Mouse (Mus musculus) CH12.LX (cell line): ENCODE results near the gene Gstp2. TPM values are rescaled to one million over a fixed set of nuclear protein-coding genes. Genes with fewer than 3 reads are reported as not detected.

Experiments used
- DNase-seq: peaks from one replicate; pipeline ENCODE4 v3.0.0-alpha.2; 2013; ENCODE audit errors: extremely low read depth
- H3K27ac ChIP-seq: 2 replicates; pipeline ENCODE4 v1.5.1; 2012; ENCODE audit warnings: low read depth, mild to moderate bottlenecking, control low read depth, moderate library complexity; ENCODE audit not compliant: insufficient read depth
- H3K27me3 ChIP-seq: replicated peaks from 2 replicates; pipeline ENCODE3; 2012; ENCODE audit warnings: inconsistent platforms
- H3K36me3 ChIP-seq, 2 experiments: replicated peaks in 1 of 2; 2 replicates each; pipeline versions ENCODE3 to v1.6.1; 2012; ENCODE audit warnings: inconsistent platforms in 1 of 2, low read length in 1 of 2, mild to moderate bottlenecking in 1 of 2, mixed read lengths in 1 of 2, moderate library complexity in 1 of 2; ENCODE audit not compliant: control insufficient read depth in 1 of 2, insufficient read depth in 1 of 2
- H3K4me1 ChIP-seq, 2 experiments: 2 replicates each; pipeline ENCODE4 v1.6.1; 2012; ENCODE audit warnings: inconsistent platforms in 1 of 2, moderate library complexity in 1 of 2; ENCODE audit not compliant: insufficient read depth in 2 of 2, control insufficient read depth in 1 of 2
- H3K4me2 ChIP-seq: 2 replicates; pipeline ENCODE4 v1.6.1; 2012; ENCODE audit warnings: low read depth, mild to moderate bottlenecking, control low read depth; ENCODE audit not compliant: poor library complexity, insufficient read depth, severe bottlenecking
- H3K4me3 ChIP-seq, 3 experiments: fragments of 150-350 bp in 1 of 3; sonication (generic) in 1 of 3; replicated peaks in 1 of 3; 2 replicates each; pipeline versions ENCODE3 to v1.5.1; 2011 to 2012; ENCODE audit warnings: low read depth in 2 of 3, low read length in 2 of 3, mild to moderate bottlenecking in 2 of 3, moderate library complexity in 2 of 3, control low read depth in 1 of 3, improper control_type of control experiment in 1 of 3, inconsistent platforms in 1 of 3, mixed read lengths in 1 of 3; ENCODE audit not compliant: poor library complexity in 1 of 3
- H3K79me2 ChIP-seq: replicated peaks from 2 replicates; pipeline ENCODE4 v1.6.1; 2012; ENCODE audit warnings: mild to moderate bottlenecking, moderate library complexity; ENCODE audit not compliant: control insufficient read depth, poor library complexity, insufficient read depth, severe bottlenecking; ENCODE audit errors: extremely low read depth
- H3K9ac ChIP-seq: 2 replicates; pipeline ENCODE4 v1.6.1; 2012; ENCODE audit warnings: low read depth, mild to moderate bottlenecking, control low read depth, moderate library complexity; ENCODE audit not compliant: insufficient read depth
- H3K9me3 ChIP-seq: replicated peaks from 2 replicates; pipeline ENCODE3; 2012; ENCODE audit warnings: low read length, inconsistent platforms, mixed read lengths
- BHLHE40 ChIP-seq: IDR thresholded peaks from 2 replicates; pipeline ENCODE4 v1.6.1; 2011; ENCODE audit warnings: mild to moderate bottlenecking, low read depth, low read length, improper control_type of control experiment
- CHD1 ChIP-seq: IDR thresholded peaks from 2 replicates; pipeline ENCODE4 v1.6.1; 2012; ENCODE audit warnings: low read depth, low read length, improper control_type of control experiment, inconsistent platforms
- CHD2 ChIP-seq: IDR thresholded peaks from 2 replicates; pipeline ENCODE4 v1.6.1; 2011; ENCODE audit warnings: low read length, improper control_type of control experiment
- ELF1 ChIP-seq: IDR thresholded peaks from 2 replicates; pipeline ENCODE4 v1.6.1; 2014; ENCODE audit warnings: low read depth, mild to moderate bottlenecking, inconsistent platforms, low read length, improper control_type of control experiment
- EP300 ChIP-seq: IDR thresholded peaks from 2 replicates; pipeline ENCODE4 v1.6.1; 2011; ENCODE audit warnings: low read length, improper control_type of control experiment
- ETS1 ChIP-seq: conservative IDR thresholded peaks from 2 replicates; pipeline ENCODE4 v1.6.1; 2012; ENCODE audit warnings: low read depth, mild to moderate bottlenecking, inconsistent platforms, low read length, improper control_type of control experiment, moderate library complexity
- IRF4 ChIP-seq: IDR thresholded peaks from 2 replicates; pipeline ENCODE4 v1.6.1; 2014; ENCODE audit warnings: low read depth, mild to moderate bottlenecking, inconsistent platforms, low read length, improper control_type of control experiment
- JUN ChIP-seq: IDR thresholded peaks from 2 replicates; pipeline ENCODE4 v1.6.1; 2011; ENCODE audit warnings: low read depth, mild to moderate bottlenecking, low read length, improper control_type of control experiment, moderate library complexity; ENCODE audit not compliant: insufficient read depth
- JUND ChIP-seq: conservative IDR thresholded peaks from 2 replicates; pipeline ENCODE4 v1.6.1; 2011; ENCODE audit warnings: low read depth, low read length, improper control_type of control experiment
- MAX ChIP-seq: IDR thresholded peaks from 2 replicates; pipeline ENCODE4 v1.6.1; 2011; ENCODE audit warnings: low read length, improper control_type of control experiment
- MAZ ChIP-seq: IDR thresholded peaks from 2 replicates; pipeline ENCODE4 v1.6.1; 2012; ENCODE audit warnings: low read depth, mild to moderate bottlenecking, inconsistent platforms, low read length, improper control_type of control experiment, moderate library complexity
- MEF2A ChIP-seq: IDR thresholded peaks from 2 replicates; pipeline ENCODE4 v1.6.1; 2014; ENCODE audit warnings: low read depth, mild to moderate bottlenecking, inconsistent platforms, low read length, improper control_type of control experiment, borderline replicate concordance
- MXI1 ChIP-seq: IDR thresholded peaks from 2 replicates; pipeline ENCODE4 v1.6.1; 2011; ENCODE audit warnings: mild to moderate bottlenecking, low read depth, low read length, improper control_type of control experiment
- MYC ChIP-seq: IDR thresholded peaks from 2 replicates; pipeline ENCODE4 v1.6.1; 2011; ENCODE audit warnings: low read depth, mild to moderate bottlenecking, improper control_type of control experiment, low read length
- NELFE ChIP-seq: IDR thresholded peaks from 2 replicates; pipeline ENCODE4 v1.6.1; 2011; ENCODE audit warnings: low read depth, low read length, improper control_type of control experiment
- NRF1 ChIP-seq: IDR thresholded peaks from 2 replicates; pipeline ENCODE4 v1.6.1; 2014; ENCODE audit warnings: low read depth, mild to moderate bottlenecking, inconsistent platforms, low read length, improper control_type of control experiment, moderate library complexity
- PAX5 ChIP-seq: IDR thresholded peaks from 2 replicates; pipeline ENCODE4 v1.6.1; 2012; ENCODE audit warnings: low read length, inconsistent platforms, mixed read lengths
- POLR2A ChIP-seq: IDR thresholded peaks from 2 replicates; pipeline ENCODE4 v1.6.1; 2011; ENCODE audit warnings: low read depth, mild to moderate bottlenecking, improper control_type of control experiment, low read length
- RCOR1 ChIP-seq: conservative IDR thresholded peaks from 2 replicates; pipeline ENCODE4 v1.6.1; 2012; ENCODE audit warnings: low read depth, mild to moderate bottlenecking, inconsistent platforms, low read length, improper control_type of control experiment
- SIN3A ChIP-seq: IDR thresholded peaks from 2 replicates; pipeline ENCODE4 v1.6.1; 2012; ENCODE audit warnings: low read length, improper control_type of control experiment, inconsistent platforms
- SMC3 ChIP-seq: IDR thresholded peaks from 2 replicates; pipeline ENCODE4 v1.6.1; 2011; ENCODE audit warnings: low read depth, low read length, improper control_type of control experiment
- TBP ChIP-seq: conservative IDR thresholded peaks from 2 replicates; pipeline ENCODE4 v1.6.1; 2011; ENCODE audit warnings: low read depth, low read length, improper control_type of control experiment
- TCF12 ChIP-seq: IDR thresholded peaks from 2 replicates; pipeline ENCODE4 v1.6.1; 2014; ENCODE audit warnings: low read depth, mild to moderate bottlenecking, inconsistent platforms, low read length, improper control_type of control experiment
- UBTF ChIP-seq: IDR thresholded peaks from 2 replicates; pipeline ENCODE4 v1.6.1; 2012; ENCODE audit warnings: low read depth, mild to moderate bottlenecking, inconsistent platforms, low read length, improper control_type of control experiment, moderate library complexity
- USF1 ChIP-seq: IDR thresholded peaks from 2 replicates; pipeline ENCODE4 v1.6.1; 2014; ENCODE audit warnings: low read depth, mild to moderate bottlenecking, inconsistent platforms, low read length, improper control_type of control experiment
- USF2 ChIP-seq: conservative IDR thresholded peaks from 2 replicates; pipeline ENCODE4 v1.6.1; 2011; ENCODE audit warnings: low read depth, low read length, improper control_type of control experiment
- ZC3H11A ChIP-seq: IDR thresholded peaks from 2 replicates; pipeline ENCODE4 v1.6.1; 2012; ENCODE audit warnings: low read depth, mild to moderate bottlenecking, inconsistent platforms, low read length, improper control_type of control experiment
- ZKSCAN1 ChIP-seq: IDR thresholded peaks from 2 replicates; pipeline ENCODE4 v1.6.1; 2012; ENCODE audit warnings: low read depth, inconsistent platforms, low read length, improper control_type of control experiment, borderline replicate concordance
- ZMIZ1 ChIP-seq: IDR thresholded peaks from 2 replicates; pipeline ENCODE4 v1.6.1; 2012; ENCODE audit warnings: low read depth, mild to moderate bottlenecking, inconsistent platforms, low read length, improper control_type of control experiment
- ZNF384 ChIP-seq: IDR thresholded peaks from 2 replicates; pipeline ENCODE4 v1.6.1; 2012; ENCODE audit warnings: low read depth, low read length, improper control_type of control experiment, inconsistent platforms
- dilution Hi-C: fragments of 300-500 bp; cut with MboI; formaldehyde crosslinking; loops from 2 replicates; pipeline ENCODE4 v1.14.3; 2020; ENCODE audit warnings: low sequenced_read_pairs; ENCODE audit not compliant: extremely low pct_unique_long_range_greater_than_20kb, extremely low pct_ligation_motif_present
- in situ Hi-C: fragments of 300-500 bp; cut with MboI; formaldehyde crosslinking; loops from 3 replicates; pipeline ENCODE4 v1.14.3; 2019; ENCODE audit warnings: low sequenced_read_pairs, low pct_ligation_motif_present, low pct_unique_long_range_greater_than_20kb, mixed read lengths
- polyA plus RNA-seq: library from polyadenylated mRNA; unstranded; fragments of >175 nt; gene quantifications from 2 replicates; pipeline ENCODE4 v1.2.1, GENCODE M21; 2012; ENCODE audit warnings: low read depth; ENCODE audit not compliant: insufficient read length
- total RNA-seq, 2 experiments: library from RNA; depleted of rRNA; stranded (reverse); fragments of 300-350 nt in 1 of 2; fragments of >200 nt in 1 of 2; gene quantifications; 2 replicates each; pipeline ENCODE4 v1.2.3; 2012 to 2014

Gene Gstp2
- total and polyA plus RNA-seq, 3 experiments: 1.4 to 21.1 TPM; not detected in 1

DNA sequence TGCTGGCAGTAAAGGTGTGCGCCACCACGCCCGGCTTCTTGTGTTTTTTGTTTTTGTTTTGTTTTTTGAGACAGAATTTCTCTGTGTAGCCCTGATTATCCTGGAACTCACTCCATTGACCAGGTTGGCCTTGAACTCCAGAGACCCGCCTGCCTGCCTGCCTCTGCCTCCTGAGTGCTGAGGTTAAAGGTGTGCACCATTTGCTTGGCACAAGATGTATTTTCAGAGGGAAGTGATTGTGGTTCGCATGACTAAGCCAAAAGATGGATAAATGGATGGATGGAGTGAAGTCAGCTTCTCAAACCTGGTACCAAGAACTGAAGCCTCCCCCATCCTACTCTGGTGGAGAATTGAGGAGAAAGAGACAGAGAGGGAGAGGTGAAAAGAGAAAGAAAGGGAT lies 8.8 kb upstream of the Gstp2 start:
- Histone ChIP-seq H3K4me1 (peaks cover 24 to 47% of the 10 kb centered on the region in 2 experiments), H3K4me2 (no peak overlapping the region), H3K9ac (no peak overlapping the region), H3K9me3 (peaks cover 2% of the 10 kb centered on the region), H3K79me2 (no peaks in the 10 kb centered on the region), H3K27ac (no peak overlapping the region), H3K4me3 (no peak overlapping the region), H3K27me3 (no peaks in the 10 kb centered on the region), H3K36me3 (no peaks in the 10 kb centered on the region)
- no peak for DNase-seq
- in situ Hi-C loops (loop anchor here (5.0 kb wide), 2 partner anchors 33 to 37 kb away; no protein-coding TSS in a partner anchor), dilution Hi-C loops (no loop called here)
- no peak for TF ChIP-seq CHD1
- no peak for TF ChIP-seq RCOR1
- no peak for TF ChIP-seq USF2
- TF ChIP-seq TCF12: no peak
- TF ChIP-seq USF1: no peak
- TF ChIP-seq BHLHE40: no peak
- TF ChIP-seq ZNF384: no peak
- TF ChIP-seq ZMIZ1: no peak
- TF ChIP-seq SIN3A: no peak

DNA sequence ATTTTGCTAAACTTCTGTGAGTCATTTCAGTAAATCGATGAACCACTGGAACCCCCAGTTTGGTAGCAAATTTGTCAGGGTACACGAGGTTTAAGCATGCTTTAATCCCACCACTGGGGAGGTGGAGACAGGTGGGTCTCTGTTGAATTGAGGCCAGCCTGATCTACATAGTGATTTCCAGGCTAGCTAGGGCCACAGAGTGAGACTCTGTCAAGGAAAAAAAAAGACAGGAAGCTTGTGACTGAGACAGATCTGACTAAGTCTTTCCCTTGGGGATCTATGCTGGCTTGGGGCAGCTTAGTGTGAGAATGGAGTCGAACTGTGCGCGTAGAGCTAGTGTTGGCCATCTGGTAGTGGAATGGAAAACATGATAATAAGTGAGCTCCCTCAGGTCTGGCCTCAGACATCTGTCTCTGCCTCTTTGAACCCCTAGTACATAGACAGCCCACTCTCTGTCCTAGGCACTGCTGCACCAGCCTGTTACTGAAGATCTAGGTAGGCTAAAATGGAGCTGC lies 6.8 kb upstream of the Gstp2 start:
- TF ChIP-seq EP300 (peak; percentile 96), MXI1 (0 out of 2 replicates have a peak, but pooled peaks have one; percentile 36), ZKSCAN1 (no peak), NRF1 (no peak), CHD1 (no peak), JUND (peak; percentile 92), MYC (peak; percentile 49; the same call in 1 of the 2 replicates), UBTF (no peak), CHD2 (peak; percentile 81), NELFE (no peak), JUN (peak; percentile 84), MAZ (0 out of 2 replicates have a peak, but pooled peaks have one; percentile 57), SMC3 (peak; percentile 34; the same call in 1 of the 2 replicates), POLR2A (no peak), SIN3A (peak; percentile 72; the same call in 1 of the 2 replicates), TBP (no peak), BHLHE40 (peak; percentile 68), MEF2A (0 out of 2 replicates have a peak, but pooled peaks have one; percentile 68), ELF1 (0 out of 2 replicates have a peak, but pooled peaks have one; percentile 28), RCOR1 (peak; percentile 90), ZC3H11A (no peak), TCF12 (peak; percentile 87), MAX (peak; percentile 58; the same call in 1 of the 2 replicates), IRF4 (peak; percentile 93), PAX5 (no peak), ETS1 (peak; percentile 76), ZNF384 (peak; percentile 94)
- peak overlapping the region; percentile 45; the same call in 1 of the 2 replicates for H3K4me2 ChIP-seq
- peaks cover 9 to 39% of the 10 kb centered on the region in 2 experiments; a peak in 3 of 4 replicates for H3K4me1 ChIP-seq
- no peaks in the 10 kb centered on the region for H3K36me3 ChIP-seq
- no peaks in the 10 kb centered on the region for H3K27me3 ChIP-seq
- no peak overlapping the region for H3K4me3 ChIP-seq
- in situ Hi-C loops: loop anchor here (5.0 kb wide), 2 partner anchors 35 kb away; no protein-coding TSS in a partner anchor
- no peak overlapping the region; the same call in 1 of the 2 replicates for H3K9ac ChIP-seq
- dilution Hi-C loops: no loop called here
- no peaks in the 10 kb centered on the region for H3K79me2 ChIP-seq
- H3K27ac ChIP-seq: peak overlapping the region; percentile 77
- H3K9me3 ChIP-seq: peaks cover 2% of the 10 kb centered on the region
- peak; percentile 86 for DNase-seq
